Mouse (Mus musculus): ENCODE data around the gene Znhit6. TPM values are rescaled to one million over a fixed set of nuclear protein-coding genes. Genes with fewer than 3 reads are reported as not detected.

Gene Znhit6
- polyA plus RNA-seq, 1 experiment from 2014 or later, result 21.1 TPM

GRCm38 (mm10) chr3:145608320-145608719 lies 32.3 kb downstream of the Znhit6 start:
- H3K36me3 ChIP-seq, result peaks cover 18% of the 10 kb centered on the region; the same call in 1 of the 2 replicates
- WGBS, result 89% methylated on average over 5 of the region's 5 CpGs
- no peak overlapping the region for H3K4me2 ChIP-seq
- H3K9ac ChIP-seq, result no peak overlapping the region
- H3K27me3 ChIP-seq, result no peaks in the 10 kb centered on the region
- no peak overlapping the region for H3K4me3 ChIP-seq
- H3K9me3 ChIP-seq (replicated peaks), result no peaks in the 10 kb centered on the region
- no peak overlapping the region for H3K27ac ChIP-seq
- no peaks in the 10 kb centered on the region for H3K4me1 ChIP-seq (replicated peaks)
- no peak for ATAC-seq (replicated peaks; ENCODE audit: insufficient number of reproducible peaks, insufficient read depth, low FRiP score, low read depth)

GRCm38 (mm10) chr3:145612662-145613061 lies 36.7 kb downstream of the Znhit6 start:
- no peak for ATAC-seq (replicated peaks; ENCODE audit: insufficient number of reproducible peaks, insufficient read depth, low FRiP score, low read depth)
- H3K4me1 ChIP-seq (replicated peaks), result peaks cover 10% of the 10 kb centered on the region
- no peak overlapping the region for H3K4me3 ChIP-seq
- H3K4me2 ChIP-seq, result no peak overlapping the region
- no peak overlapping the region for H3K9ac ChIP-seq
- 26% methylated on average over 4 of the region's 4 CpGs for WGBS
- no peak overlapping the region for H3K27ac ChIP-seq
- no peaks in the 10 kb centered on the region for H3K9me3 ChIP-seq (replicated peaks)
- no peaks in the 10 kb centered on the region for H3K27me3 ChIP-seq
- no peaks in the 10 kb centered on the region for H3K36me3 ChIP-seq

GRCm38 (mm10) chr3:145613234-145613633 lies 37.2 kb downstream of the Znhit6 start:
- Histone ChIP-seq H3K4me2 (no peak overlapping the region), H3K27me3 (no peaks in the 10 kb centered on the region), H3K27ac (no peak overlapping the region), H3K36me3 (no peaks in the 10 kb centered on the region), H3K9ac (no peak overlapping the region), H3K9me3 (replicated peaks) (no peaks in the 10 kb centered on the region), H3K4me1 (replicated peaks) (peaks cover 10% of the 10 kb centered on the region), H3K4me3 (no peak overlapping the region)
- ATAC-seq (replicated peaks; ENCODE audit: insufficient number of reproducible peaks, insufficient read depth, low FRiP score, low read depth), result no peak
- WGBS, result 66% methylated on average over 4 of the region's 4 CpGs

GRCm38 (mm10) chr3:145614362-145615115 lies 38.5 kb downstream of the Znhit6 start:
- WGBS, result 23% methylated on average over 17 of the region's 17 CpGs
- Histone ChIP-seq H3K4me3 (no peak overlapping the region), H3K36me3 (no peaks in the 10 kb centered on the region), H3K9ac (0 out of 2 replicates have a peak overlapping the region, but pooled peaks have one; percentile 4), H3K9me3 (replicated peaks) (no peaks in the 10 kb centered on the region), H3K4me2 (peak overlapping the region; percentile 14; the same call in 1 of the 2 replicates), H3K27ac (peak overlapping the region; percentile 35), H3K27me3 (no peaks in the 10 kb centered on the region), H3K4me1 (replicated peaks) (peaks cover 10% of the 10 kb centered on the region)
- 0 out of 2 replicates have a peak, but pooled peaks have one; percentile 31 for ATAC-seq (replicated peaks; ENCODE audit: insufficient number of reproducible peaks, insufficient read depth, low FRiP score, low read depth)

GRCm38 (mm10) chr3:145618299-145618698 lies 42.3 kb downstream of the Znhit6 start:
- peaks cover 16% of the 10 kb centered on the region for H3K4me1 ChIP-seq (replicated peaks)
- no peaks in the 10 kb centered on the region for H3K9me3 ChIP-seq (replicated peaks)
- no peaks in the 10 kb centered on the region for H3K36me3 ChIP-seq
- no peak overlapping the region for H3K9ac ChIP-seq
- H3K4me2 ChIP-seq, result no peak overlapping the region
- H3K27ac ChIP-seq, result no peak overlapping the region
- 52% methylated on average over 9 of the region's 9 CpGs for WGBS
- no peak for ATAC-seq (replicated peaks; ENCODE audit: insufficient number of reproducible peaks, insufficient read depth, low FRiP score, low read depth)
- no peak overlapping the region for H3K4me3 ChIP-seq
- H3K27me3 ChIP-seq, result no peaks in the 10 kb centered on the region

- ATAC-seq (replicated peaks; ENCODE audit: insufficient number of reproducible peaks, insufficient read depth, low FRiP score, low read depth), result no peak
- Histone ChIP-seq H3K27me3 (no peaks in the 10 kb centered on the region), H3K4me3 (no peak overlapping the region), H3K4me2 (no peak overlapping the region), H3K4me1 (replicated peaks) (peaks cover 14% of the 10 kb centered on the region), H3K9ac (no peak overlapping the region), H3K9me3 (replicated peaks) (no peaks in the 10 kb centered on the region), H3K27ac (no peak overlapping the region), H3K36me3 (no peaks in the 10 kb centered on the region)
- 87% methylated on average over 17 of the region's 17 CpGs for WGBS
These were observed 43.8 kb downstream of the Znhit6 start for GRCm38 (mm10) chr3:145619621-145620365.

- no peak overlapping the region for H3K4me2 ChIP-seq
- no peak for ATAC-seq (replicated peaks; ENCODE audit: insufficient number of reproducible peaks, insufficient read depth, low FRiP score, low read depth)
- H3K4me1 ChIP-seq (replicated peaks), result peaks cover 13% of the 10 kb centered on the region
- H3K9ac ChIP-seq, result no peak overlapping the region
- no peaks in the 10 kb centered on the region for H3K27me3 ChIP-seq
- WGBS, result 81% methylated on average over 4 of the region's 4 CpGs
- no peaks in the 10 kb centered on the region for H3K36me3 ChIP-seq
- no peak overlapping the region for H3K27ac ChIP-seq
- H3K9me3 ChIP-seq (replicated peaks), result no peaks in the 10 kb centered on the region
- no peak overlapping the region for H3K4me3 ChIP-seq
These were observed 45.2 kb downstream of the Znhit6 start for GRCm38 (mm10) chr3:145621209-145621608.

GRCm38 (mm10) chr3:145623047-145623446 lies 47.0 kb downstream of the Znhit6 start:
- no peak overlapping the region for H3K9ac ChIP-seq
- peaks cover 13% of the 10 kb centered on the region for H3K4me1 ChIP-seq (replicated peaks)
- no peak for ATAC-seq (replicated peaks; ENCODE audit: insufficient number of reproducible peaks, insufficient read depth, low FRiP score, low read depth)
- H3K27me3 ChIP-seq, result no peaks in the 10 kb centered on the region
- no peak overlapping the region for H3K4me3 ChIP-seq
- H3K4me2 ChIP-seq, result no peak overlapping the region
- no peaks in the 10 kb centered on the region for H3K9me3 ChIP-seq (replicated peaks)
- H3K27ac ChIP-seq, result no peak overlapping the region
- WGBS, result 79% methylated on average over 12 of the region's 12 CpGs
- H3K36me3 ChIP-seq, result no peaks in the 10 kb centered on the region

GRCm38 (mm10) chr3:145624786-145625185 lies 48.8 kb downstream of the Znhit6 start:
- no peak overlapping the region for H3K4me3 ChIP-seq
- H3K9ac ChIP-seq, result no peak overlapping the region
- ATAC-seq (replicated peaks; ENCODE audit: insufficient number of reproducible peaks, insufficient read depth, low FRiP score, low read depth), result no peak
- no peaks in the 10 kb centered on the region for H3K9me3 ChIP-seq (replicated peaks)
- H3K4me1 ChIP-seq (replicated peaks), result peaks cover 13% of the 10 kb centered on the region
- 87% methylated on average over 4 of the region's 4 CpGs for WGBS
- H3K27ac ChIP-seq, result no peak overlapping the region
- H3K4me2 ChIP-seq, result no peak overlapping the region
- no peaks in the 10 kb centered on the region for H3K36me3 ChIP-seq
- H3K27me3 ChIP-seq, result no peaks in the 10 kb centered on the region

- Histone ChIP-seq H3K4me2 (no peak overlapping the region), H3K4me1 (replicated peaks) (peaks cover 13% of the 10 kb centered on the region), H3K9ac (no peak overlapping the region), H3K27me3 (no peaks in the 10 kb centered on the region), H3K9me3 (replicated peaks) (no peaks in the 10 kb centered on the region), H3K27ac (no peak overlapping the region), H3K4me3 (no peak overlapping the region), H3K36me3 (no peaks in the 10 kb centered on the region)
- WGBS, result 63% methylated on average over 9 of the region's 9 CpGs
- no peak for ATAC-seq (replicated peaks; ENCODE audit: insufficient number of reproducible peaks, insufficient read depth, low FRiP score, low read depth)
These were observed 49.5 kb downstream of the Znhit6 start for GRCm38 (mm10) chr3:145625546-145625945.

- no peaks in the 10 kb centered on the region for H3K36me3 ChIP-seq
- H3K4me1 ChIP-seq (replicated peaks), result peaks cover 13% of the 10 kb centered on the region
- no peak overlapping the region for H3K4me3 ChIP-seq
- H3K9me3 ChIP-seq (replicated peaks), result no peaks in the 10 kb centered on the region
- H3K27me3 ChIP-seq, result no peaks in the 10 kb centered on the region
- no peak overlapping the region for H3K27ac ChIP-seq
- H3K9ac ChIP-seq, result no peak overlapping the region
- no peak for ATAC-seq (replicated peaks; ENCODE audit: insufficient number of reproducible peaks, insufficient read depth, low FRiP score, low read depth)
- 87% methylated on average over 1 of the region's 1 CpGs for WGBS
- H3K4me2 ChIP-seq, result no peak overlapping the region
These were observed 50.1 kb downstream of the Znhit6 start for GRCm38 (mm10) chr3:145626063-145626462.
